Mouse (Mus musculus) midbrain, embryonic 13.5 days (tissue): ENCODE data around the gene Atg4c. TPM values are rescaled to one million over a fixed set of nuclear protein-coding genes. Genes with fewer than 3 reads are reported as not detected.

Source experiments
- ATAC-seq: fragments of 200-750 bp; cut with Nextera tagmentation; 2 replicates; pipeline ENCODE4 v1.8.0; 2017; ENCODE audit warnings: mild to moderate bottlenecking, moderate TSS enrichment, moderate library complexity
- H3K27ac ChIP-seq: fragments of 300-500 bp; sonication (generic); 2 replicates; pipeline ENCODE4 v1.5.1; 2015; ENCODE audit warnings: inconsistent platforms, mild to moderate bottlenecking, moderate library complexity
- H3K27me3 ChIP-seq: fragments of 300-500 bp; sonication (generic); 2 replicates; pipeline ENCODE4 v1.6.1; 2015; ENCODE audit warnings: mild to moderate bottlenecking, inconsistent platforms
- H3K36me3 ChIP-seq: fragments of 300-500 bp; sonication (generic); 2 replicates; pipeline ENCODE4 v1.6.1; 2015; ENCODE audit warnings: mild to moderate bottlenecking, inconsistent platforms
- H3K4me1 ChIP-seq: fragments of 300-500 bp; sonication (generic); replicated peaks from 2 replicates; pipeline ENCODE4 v1.6.1; 2015; ENCODE audit warnings: inconsistent platforms
- H3K4me2 ChIP-seq: fragments of 300-500 bp; sonication (generic); replicated peaks from 2 replicates; pipeline ENCODE4 v1.6.1; 2015; ENCODE audit warnings: moderate library complexity, mild to moderate bottlenecking, inconsistent platforms
- H3K4me3 ChIP-seq: fragments of 300-500 bp; sonication (generic); replicated peaks from 2 replicates; pipeline ENCODE4 v1.5.1; 2015; ENCODE audit warnings: mild to moderate bottlenecking, inconsistent platforms
- H3K9ac ChIP-seq: fragments of 300-500 bp; sonication (generic); replicated peaks from 2 replicates; pipeline ENCODE4 v1.6.1; 2015; ENCODE audit warnings: mild to moderate bottlenecking, inconsistent platforms
- H3K9me3 ChIP-seq: fragments of 300-500 bp; sonication (generic); 2 replicates; pipeline ENCODE4 v1.6.1; 2016; ENCODE audit warnings: mild to moderate bottlenecking, inconsistent platforms
- WGBS: fragments of 180-500 bp; shearing (Covaris S2); methylation state at CpG from one replicate; pipeline ENCODE4 v1.1.7; 2015; 5-methylcytosine and 5-hydroxymethylcytosine counted together
- polyA plus RNA-seq: library from polyadenylated mRNA; unstranded; fragments of >200 nt; fragmentation: Nextera tagmentation; extraction: Ambion mirVana; gene quantifications from 2 replicates; pipeline ENCODE4 v1.2.1, GENCODE M21; 2015

Atg4c gene
- polyA plus RNA-seq, 1 experiment from 2014 or later = 15.5 TPM

- Histone ChIP-seq H3K4me2 (no peak overlapping the region), H3K27me3 (no peaks in the 10 kb centered on the region), H3K9ac (no peak overlapping the region), H3K4me1 (no peaks in the 10 kb centered on the region), H3K9me3 (0 out of 2 replicates have a peak, but pooled peaks cover 2% of the 10 kb centered on the region), H3K27ac (no peak overlapping the region), H3K4me3 (no peak overlapping the region), H3K36me3 (peaks cover 19% of the 10 kb centered on the region)
- 81% methylated on average over 8 of the region's 8 CpGs for WGBS
- no peak for ATAC-seq
Measured at GRCm38 (mm10) chr4:99229371-99229770, 35.6 kb downstream of the Atg4c start.

- Histone ChIP-seq H3K27me3 (no peaks in the 10 kb centered on the region), H3K4me1 (no peaks in the 10 kb centered on the region), H3K9ac (no peak overlapping the region), H3K9me3 (0 out of 2 replicates have a peak, but pooled peaks cover 2% of the 10 kb centered on the region), H3K27ac (no peak overlapping the region), H3K36me3 (peaks cover 17% of the 10 kb centered on the region), H3K4me2 (no peak overlapping the region), H3K4me3 (no peak overlapping the region)
- 93% methylated on average over 8 of the region's 8 CpGs for WGBS
- ATAC-seq = peak; percentile 84
Measured at GRCm38 (mm10) chr4:99235203-99235856, 41.6 kb downstream of the Atg4c start.

- Histone ChIP-seq H3K4me3 (no peak overlapping the region), H3K4me1 (no peaks in the 10 kb centered on the region), H3K9ac (no peak overlapping the region), H3K27ac (no peak overlapping the region), H3K27me3 (no peaks in the 10 kb centered on the region), H3K9me3 (0 out of 2 replicates have a peak, but pooled peaks cover 2% of the 10 kb centered on the region), H3K36me3 (peaks cover 17% of the 10 kb centered on the region), H3K4me2 (no peak overlapping the region)
- 95% methylated on average over 2 of the region's 2 CpGs for WGBS
- no peak for ATAC-seq
Measured at GRCm38 (mm10) chr4:99238305-99238704, 44.6 kb downstream of the Atg4c start.

- Histone ChIP-seq H3K4me1 (no peaks in the 10 kb centered on the region), H3K27ac (no peak overlapping the region), H3K9ac (no peak overlapping the region), H3K36me3 (peaks cover 17% of the 10 kb centered on the region), H3K4me3 (no peak overlapping the region), H3K9me3 (no peaks in the 10 kb centered on the region), H3K27me3 (no peaks in the 10 kb centered on the region), H3K4me2 (no peak overlapping the region)
- 50% methylated on average over 5 of the region's 5 CpGs for WGBS
- no peak for ATAC-seq
Measured at GRCm38 (mm10) chr4:99241674-99242073, 47.9 kb downstream of the Atg4c start.

- Histone ChIP-seq H3K27ac (no peak overlapping the region), H3K36me3 (peaks cover 7% of the 10 kb centered on the region; the same call in 1 of the 2 replicates), H3K4me3 (no peak overlapping the region), H3K4me1 (no peaks in the 10 kb centered on the region), H3K9me3 (no peaks in the 10 kb centered on the region), H3K4me2 (no peak overlapping the region), H3K9ac (no peak overlapping the region), H3K27me3 (no peaks in the 10 kb centered on the region)
- 94% methylated on average over 3 of the region's 3 CpGs for WGBS
- ATAC-seq = no peak
Measured at GRCm38 (mm10) chr4:99249358-99249757, 55.6 kb downstream of the Atg4c start.

- Histone ChIP-seq H3K4me1 (no peaks in the 10 kb centered on the region), H3K9ac (no peak overlapping the region), H3K27me3 (no peaks in the 10 kb centered on the region), H3K4me3 (no peak overlapping the region), H3K36me3 (peaks cover 7% of the 10 kb centered on the region; the same call in 1 of the 2 replicates), H3K4me2 (no peak overlapping the region), H3K27ac (no peak overlapping the region), H3K9me3 (no peaks in the 10 kb centered on the region)
- ATAC-seq = no peak
- WGBS = 91% methylated on average over 8 of the region's 8 CpGs
Measured at GRCm38 (mm10) chr4:99249826-99250225, 56.1 kb downstream of the Atg4c start.

- Histone ChIP-seq H3K4me3 (no peak overlapping the region), H3K9me3 (no peaks in the 10 kb centered on the region), H3K4me1 (no peaks in the 10 kb centered on the region), H3K27me3 (no peaks in the 10 kb centered on the region), H3K9ac (no peak overlapping the region), H3K36me3 (peaks cover 9% of the 10 kb centered on the region; the same call in 1 of the 2 replicates), H3K27ac (no peak overlapping the region), H3K4me2 (no peak overlapping the region)
- no peak for ATAC-seq
- WGBS = 96% methylated on average over 11 of the region's 11 CpGs
Measured at GRCm38 (mm10) chr4:99252957-99253356, 59.2 kb downstream of the Atg4c start.

GRCm38 (mm10) chr4:99263191-99263590 is 69.5 kb downstream of the Atg4c start:
- WGBS = 93% methylated on average over 2 of the region's 2 CpGs
- no peaks in the 10 kb centered on the region for H3K27me3 ChIP-seq
- H3K4me1 ChIP-seq = 0 out of 2 replicates have a peak, but pooled peaks cover 5% of the 10 kb centered on the region
- no peak overlapping the region for H3K9ac ChIP-seq
- H3K4me2 ChIP-seq = no peak overlapping the region
- no peak for ATAC-seq
- H3K9me3 ChIP-seq = no peaks in the 10 kb centered on the region
- no peak overlapping the region for H3K4me3 ChIP-seq
- H3K36me3 ChIP-seq = 0 out of 2 replicates have a peak, but pooled peaks cover 3% of the 10 kb centered on the region
- H3K27ac ChIP-seq = no peak overlapping the region

GRCm38 (mm10) chr4:99263663-99264062 is 69.9 kb downstream of the Atg4c start:
- Histone ChIP-seq H3K36me3 (0 out of 2 replicates have a peak, but pooled peaks cover 3% of the 10 kb centered on the region), H3K9me3 (no peaks in the 10 kb centered on the region), H3K4me1 (0 out of 2 replicates have a peak, but pooled peaks cover 5% of the 10 kb centered on the region), H3K27me3 (no peaks in the 10 kb centered on the region), H3K4me3 (no peak overlapping the region), H3K9ac (no peak overlapping the region), H3K27ac (no peak overlapping the region), H3K4me2 (no peak overlapping the region)
- 81% methylated on average over 11 of the region's 11 CpGs for WGBS
- no peak for ATAC-seq

- H3K9ac ChIP-seq = no peak overlapping the region
- 77% methylated on average over 10 of the region's 10 CpGs for WGBS
- no peak overlapping the region for H3K4me3 ChIP-seq
- H3K36me3 ChIP-seq = 0 out of 2 replicates have a peak, but pooled peaks cover 3% of the 10 kb centered on the region
- no peak overlapping the region for H3K27ac ChIP-seq
- no peaks in the 10 kb centered on the region for H3K27me3 ChIP-seq
- H3K9me3 ChIP-seq = no peaks in the 10 kb centered on the region
- 0 out of 2 replicates have a peak, but pooled peaks cover 7% of the 10 kb centered on the region for H3K4me1 ChIP-seq
- ATAC-seq = no peak
- no peak overlapping the region for H3K4me2 ChIP-seq
Measured at GRCm38 (mm10) chr4:99266843-99267445, 73.2 kb downstream of the Atg4c start.

GRCm38 (mm10) chr4:99272860-99273259 is 79.1 kb downstream of the Atg4c start:
- Histone ChIP-seq H3K4me1 (peaks cover 28% of the 10 kb centered on the region), H3K9me3 (no peaks in the 10 kb centered on the region), H3K27me3 (0 out of 2 replicates have a peak, but pooled peaks cover 2% of the 10 kb centered on the region), H3K9ac (peak overlapping the region; percentile 30), H3K4me3 (no peak overlapping the region), H3K27ac (peak overlapping the region; percentile 57), H3K4me2 (peak overlapping the region; percentile 39), H3K36me3 (no peaks in the 10 kb centered on the region)
- 9% methylated on average over 9 of the region's 9 CpGs for WGBS
- peak; percentile 85 for ATAC-seq

GRCm38 (mm10) chr4:99273466-99273865 is 79.7 kb downstream of the Atg4c start:
- ATAC-seq = no peak
- H3K9ac ChIP-seq = no peak overlapping the region
- H3K4me2 ChIP-seq = no peak overlapping the region
- H3K9me3 ChIP-seq = no peaks in the 10 kb centered on the region
- 0 out of 2 replicates have a peak, but pooled peaks cover 2% of the 10 kb centered on the region for H3K27me3 ChIP-seq
- no peaks in the 10 kb centered on the region for H3K36me3 ChIP-seq
- H3K4me3 ChIP-seq = no peak overlapping the region
- peaks cover 28% of the 10 kb centered on the region for H3K4me1 ChIP-seq
- whole genome bisulfite sequencing = 88% methylated on average over 3 of the region's 3 CpGs
- no peak overlapping the region for H3K27ac ChIP-seq
